Mouse (Mus musculus): ENCODE measurements around the gene Psme4. TPM values are rescaled to one million over a fixed set of nuclear protein-coding genes. Genes with fewer than 3 reads are reported as not detected.

Psme4 gene
- polyA plus RNA-seq, 1 experiment from 2014 or later: 26.1 TPM

DNA sequence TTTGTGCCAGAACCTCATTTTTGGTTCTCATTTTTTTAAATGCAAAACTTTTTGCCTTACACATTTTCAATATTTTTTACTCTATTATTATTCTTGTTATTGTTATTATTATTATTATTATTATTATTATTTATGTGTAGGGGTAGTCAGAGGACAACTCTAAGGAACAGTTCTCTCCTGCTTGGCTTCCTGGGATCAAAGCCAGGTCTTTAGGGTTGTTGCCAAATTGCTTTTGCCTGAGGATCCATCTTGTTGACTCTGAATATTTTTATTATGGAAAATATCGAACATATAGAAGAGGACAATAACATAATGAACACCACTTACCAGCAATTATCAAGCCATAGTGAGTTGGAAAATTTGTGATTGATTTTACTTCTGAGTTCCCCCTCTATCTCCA is 3.1 kb downstream of the Psme4 start:
- Histone ChIP-seq H3K4me2 (ENCODE audit: low read length) (no peak overlapping the region), H3K27ac (ENCODE audit: low read depth) (no peak overlapping the region), H3K4me3 (ENCODE audit: low read depth, low read length) (no peak overlapping the region), H3K9me3 (ENCODE audit: control insufficient read depth, low read length) (no peaks in the 10 kb centered on the region), H3K4me1 (replicated peaks; ENCODE audit: control insufficient read depth, insufficient read depth, low read length) (peaks cover 14% of the 10 kb centered on the region), H3K9ac (ENCODE audit: low read length) (no peak overlapping the region), H3K36me3 (ENCODE audit: control insufficient read depth, insufficient read depth, low read length) (no peaks in the 10 kb centered on the region), H3K27me3 (replicated peaks; ENCODE audit: control insufficient read depth, insufficient read depth, low read length) (no peaks in the 10 kb centered on the region)
- ATAC-seq (replicated peaks; ENCODE audit: low FRiP score, low TSS enrichment, low read depth): no peak
- DNase-seq (ENCODE audit: low spot score): no peak
- 82% methylated on average over 1 of the region's 1 CpGs for WGBS

DNA sequence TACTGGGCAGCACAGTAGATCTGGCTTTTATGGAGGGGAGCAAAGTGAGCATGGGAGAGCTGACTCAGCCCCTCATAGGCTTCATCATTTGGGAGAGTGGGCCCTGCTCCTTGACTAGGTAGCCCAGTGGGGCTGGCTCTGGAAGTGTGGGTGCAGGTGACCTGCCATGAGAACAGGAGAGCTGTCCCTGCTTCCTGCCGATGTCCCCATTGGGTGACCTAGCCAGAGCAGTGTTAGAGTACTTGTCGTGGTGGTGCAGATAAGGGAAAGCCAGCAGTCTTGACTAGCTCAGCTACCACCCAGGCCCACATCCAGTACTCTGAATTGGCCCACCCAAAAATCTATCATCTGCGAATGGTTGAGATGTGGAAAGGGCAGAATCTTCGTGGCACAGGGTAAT is 6.0 kb downstream of the Psme4 start:
- ATAC-seq (replicated peaks; ENCODE audit: low FRiP score, low TSS enrichment, low read depth): no peak

DNA sequence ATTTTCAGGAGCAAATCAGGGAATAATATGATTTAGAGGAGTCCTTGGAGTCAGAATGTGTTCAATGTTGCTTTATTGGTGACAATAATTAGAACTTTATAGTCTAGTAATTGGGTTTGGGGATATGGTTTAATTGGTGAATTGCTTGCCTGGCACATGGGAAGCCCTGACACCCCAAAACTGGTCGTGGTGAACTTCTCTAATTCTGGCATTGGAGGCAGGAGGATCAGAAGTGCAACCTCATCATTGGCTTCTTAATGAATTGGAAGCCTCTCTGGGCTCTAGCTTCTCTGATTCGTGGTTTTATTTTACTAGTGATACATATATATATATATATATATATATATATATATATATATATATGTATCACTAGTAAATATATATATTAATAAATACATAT is 9.4 kb downstream of the Psme4 start:
- no peaks in the 10 kb centered on the region for H3K36me3 ChIP-seq (ENCODE audit: control insufficient read depth, insufficient read depth, low read length)
- ATAC-seq (replicated peaks; ENCODE audit: low FRiP score, low TSS enrichment, low read depth): no peak
- DNase-seq (ENCODE audit: low spot score): no peak
- no peaks in the 10 kb centered on the region for H3K9me3 ChIP-seq (ENCODE audit: control insufficient read depth, low read length)
- H3K27ac ChIP-seq (ENCODE audit: low read depth): no peak overlapping the region
- H3K4me3 ChIP-seq (ENCODE audit: low read depth, low read length): no peak overlapping the region
- WGBS: 87% methylated on average over 2 of the region's 2 CpGs
- H3K4me1 ChIP-seq (replicated peaks; ENCODE audit: control insufficient read depth, insufficient read depth, low read length): 0 out of 2 replicates have a peak, but pooled peaks cover 3% of the 10 kb centered on the region
- H3K4me2 ChIP-seq (ENCODE audit: low read length): no peak overlapping the region
- no peaks in the 10 kb centered on the region for H3K27me3 ChIP-seq (replicated peaks; ENCODE audit: control insufficient read depth, insufficient read depth, low read length)
- no peak overlapping the region for H3K9ac ChIP-seq (ENCODE audit: low read length)

More for the DNA sequence above, 6.0 kb downstream of the Psme4 start:
- peaks cover 13% of the 10 kb centered on the region for H3K4me1 ChIP-seq (replicated peaks; ENCODE audit: control insufficient read depth, insufficient read depth, low read length)
- H3K9me3 ChIP-seq (ENCODE audit: control insufficient read depth, low read length): no peaks in the 10 kb centered on the region
- H3K4me2 ChIP-seq (ENCODE audit: low read length): no peak overlapping the region
- no peak overlapping the region for H3K4me3 ChIP-seq (ENCODE audit: low read depth, low read length)
- no peak overlapping the region for H3K27ac ChIP-seq (ENCODE audit: low read depth)
- no peaks in the 10 kb centered on the region for H3K36me3 ChIP-seq (ENCODE audit: control insufficient read depth, insufficient read depth, low read length)
- no peaks in the 10 kb centered on the region for H3K27me3 ChIP-seq (replicated peaks; ENCODE audit: control insufficient read depth, insufficient read depth, low read length)
- 65% methylated on average over 4 of the region's 4 CpGs for WGBS
- no peak for DNase-seq (ENCODE audit: low spot score)
- H3K9ac ChIP-seq (ENCODE audit: low read length): no peak overlapping the region

DNA sequence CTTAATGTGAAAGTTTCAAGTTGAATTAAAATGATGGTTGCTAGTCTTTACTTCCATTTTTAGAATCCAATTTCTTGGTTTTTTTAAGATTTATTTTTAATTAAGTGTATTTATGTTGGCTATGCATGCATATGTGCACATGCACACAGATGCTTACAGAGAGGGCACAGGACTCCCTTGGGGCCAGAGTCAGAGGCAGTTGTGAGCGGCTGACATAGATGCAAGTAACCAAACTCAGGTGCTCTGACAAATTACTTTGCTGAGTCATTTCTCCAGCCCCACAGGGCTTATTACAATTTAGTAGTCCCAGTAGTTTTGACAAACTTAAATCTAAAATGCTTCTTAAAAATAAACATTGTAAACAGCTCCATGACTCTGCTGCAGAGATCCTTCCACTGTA is 10.1 kb downstream of the Psme4 start:
- Histone ChIP-seq H3K36me3 (ENCODE audit: control insufficient read depth, insufficient read depth, low read length) (no peaks in the 10 kb centered on the region), H3K9ac (ENCODE audit: low read length) (no peak overlapping the region), H3K4me2 (ENCODE audit: low read length) (no peak overlapping the region), H3K4me1 (replicated peaks; ENCODE audit: control insufficient read depth, insufficient read depth, low read length) (0 out of 2 replicates have a peak, but pooled peaks cover 3% of the 10 kb centered on the region), H3K27ac (ENCODE audit: low read depth) (no peak overlapping the region), H3K9me3 (ENCODE audit: control insufficient read depth, low read length) (no peaks in the 10 kb centered on the region), H3K27me3 (replicated peaks; ENCODE audit: control insufficient read depth, insufficient read depth, low read length) (no peaks in the 10 kb centered on the region), H3K4me3 (ENCODE audit: low read depth, low read length) (no peak overlapping the region)
- DNase-seq (ENCODE audit: low spot score): no peak
- no peak for ATAC-seq (replicated peaks; ENCODE audit: low FRiP score, low TSS enrichment, low read depth)
- 82% methylated on average over 1 of the region's 1 CpGs for WGBS

DNA sequence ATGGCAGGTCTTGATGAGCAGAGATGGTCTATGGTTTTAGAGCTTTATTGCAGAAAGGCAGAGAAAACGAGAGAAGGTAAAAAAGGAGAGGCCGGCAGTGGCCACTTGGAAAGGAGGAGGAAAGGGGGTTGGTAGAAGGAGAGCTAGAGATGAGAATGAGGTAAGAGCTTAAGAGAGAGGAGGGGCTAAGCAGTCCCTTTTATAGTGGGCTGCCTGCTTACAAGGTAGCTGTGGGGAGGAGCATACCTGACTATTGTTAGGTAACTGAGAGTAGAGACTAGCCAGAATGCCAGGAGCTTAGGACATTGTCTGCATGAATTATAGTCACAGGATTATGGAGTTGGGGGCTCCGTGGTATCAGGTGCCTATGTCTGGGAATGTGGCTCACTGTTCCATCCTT is 14.0 kb downstream of the Psme4 start:
- no peaks in the 10 kb centered on the region for H3K27me3 ChIP-seq (replicated peaks; ENCODE audit: control insufficient read depth, insufficient read depth, low read length)
- no peaks in the 10 kb centered on the region for H3K36me3 ChIP-seq (ENCODE audit: control insufficient read depth, insufficient read depth, low read length)
- H3K4me3 ChIP-seq (ENCODE audit: low read depth, low read length): no peak overlapping the region
- no peak overlapping the region; the same call in 1 of the 2 replicates for H3K4me2 ChIP-seq (ENCODE audit: low read length)
- no peak for DNase-seq (ENCODE audit: low spot score)
- no peaks in the 10 kb centered on the region for H3K9me3 ChIP-seq (ENCODE audit: control insufficient read depth, low read length)
- WGBS: 66% methylated on average over 3 of the region's 3 CpGs
- 0 out of 2 replicates have a peak, but pooled peaks have one; percentile 43 for ATAC-seq (replicated peaks; ENCODE audit: low FRiP score, low TSS enrichment, low read depth)
- no peaks in the 10 kb centered on the region for H3K4me1 ChIP-seq (replicated peaks; ENCODE audit: control insufficient read depth, insufficient read depth, low read length)
- H3K9ac ChIP-seq (ENCODE audit: low read length): no peak overlapping the region
- H3K27ac ChIP-seq (ENCODE audit: low read depth): no peak overlapping the region

DNA sequence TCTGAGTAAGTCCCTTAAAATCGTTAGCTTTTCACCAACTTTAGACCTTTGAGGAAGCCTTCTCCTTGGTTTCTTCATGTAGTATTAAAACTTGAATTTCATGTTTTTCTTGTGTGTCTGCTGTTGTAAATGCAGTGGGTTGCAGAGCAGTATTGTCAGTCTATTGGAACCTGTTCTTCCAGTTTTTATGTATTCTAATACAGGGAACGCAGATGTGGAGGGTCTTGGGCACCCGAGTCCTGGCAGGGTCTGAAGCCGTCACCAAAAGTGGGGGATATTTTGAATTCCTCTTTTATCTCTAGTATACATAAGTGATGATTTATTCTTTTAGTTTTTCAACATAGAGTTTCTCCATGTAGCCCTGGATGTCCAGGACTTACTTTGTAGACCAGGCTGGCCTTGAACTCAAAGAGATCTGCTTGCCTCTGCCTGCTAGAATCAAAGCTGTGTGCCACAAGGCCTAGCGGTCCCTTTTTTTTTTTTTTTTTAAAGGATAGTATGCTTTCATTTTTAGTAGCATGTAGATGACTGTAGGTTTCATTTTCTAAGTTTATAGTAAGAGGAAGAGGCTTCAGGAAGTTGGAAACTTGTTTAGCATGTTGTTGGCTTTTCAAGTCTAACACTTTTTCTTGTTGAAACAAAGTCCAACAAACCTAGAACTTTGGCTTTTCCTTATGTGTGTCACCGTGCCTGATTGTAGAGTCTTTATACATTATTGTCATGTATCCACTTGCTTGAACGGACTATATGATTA is 14.9 kb downstream of the Psme4 start:
- H3K9ac ChIP-seq (ENCODE audit: low read length): no peak overlapping the region
- ATAC-seq (replicated peaks; ENCODE audit: low FRiP score, low TSS enrichment, low read depth) (0 out of 2 replicates have a peak, but pooled peaks have one; percentile 53), DNase-seq (ENCODE audit: low spot score) (no peak)
- no peaks in the 10 kb centered on the region for H3K9me3 ChIP-seq (ENCODE audit: control insufficient read depth, low read length)
- 87% methylated on average over 7 of the region's 7 CpGs for WGBS
- no peaks in the 10 kb centered on the region for H3K4me1 ChIP-seq (replicated peaks; ENCODE audit: control insufficient read depth, insufficient read depth, low read length)
- no peak overlapping the region for H3K27ac ChIP-seq (ENCODE audit: low read depth)
- H3K27me3 ChIP-seq (replicated peaks; ENCODE audit: control insufficient read depth, insufficient read depth, low read length): no peaks in the 10 kb centered on the region
- no peak overlapping the region for H3K4me3 ChIP-seq (ENCODE audit: low read depth, low read length)
- H3K36me3 ChIP-seq (ENCODE audit: control insufficient read depth, insufficient read depth, low read length): no peaks in the 10 kb centered on the region
- H3K4me2 ChIP-seq (ENCODE audit: low read length): no peak overlapping the region

DNA sequence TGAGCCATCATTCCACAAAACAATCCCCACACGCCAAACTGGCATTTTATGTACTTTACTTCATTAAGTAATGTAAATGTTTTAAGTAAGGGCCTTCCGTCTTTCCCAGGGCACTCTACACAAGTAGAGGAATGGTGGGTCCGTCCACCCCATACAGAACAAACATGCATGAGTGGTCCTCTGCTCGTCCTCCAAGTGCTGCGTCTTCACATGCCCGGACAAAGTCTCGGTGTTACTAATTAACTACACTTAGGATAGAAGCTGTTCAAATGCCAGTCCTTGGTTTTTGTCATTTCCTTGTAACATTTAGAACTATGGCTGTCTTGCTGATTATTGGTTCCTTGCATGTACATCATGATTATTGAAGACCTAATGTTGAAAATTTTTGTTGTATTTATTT is 21.2 kb downstream of the Psme4 start:
- Histone ChIP-seq H3K4me3 (ENCODE audit: low read depth, low read length) (no peak overlapping the region), H3K27me3 (replicated peaks; ENCODE audit: control insufficient read depth, insufficient read depth, low read length) (no peaks in the 10 kb centered on the region), H3K27ac (ENCODE audit: low read depth) (no peak overlapping the region), H3K36me3 (ENCODE audit: control insufficient read depth, insufficient read depth, low read length) (peaks cover 18% of the 10 kb centered on the region; the same call in 1 of the 2 replicates), H3K9ac (ENCODE audit: low read length) (no peak overlapping the region), H3K4me2 (ENCODE audit: low read length) (no peak overlapping the region), H3K9me3 (ENCODE audit: control insufficient read depth, low read length) (no peaks in the 10 kb centered on the region), H3K4me1 (replicated peaks; ENCODE audit: control insufficient read depth, insufficient read depth, low read length) (no peaks in the 10 kb centered on the region)
- 81% methylated on average over 7 of the region's 7 CpGs for WGBS
- ATAC-seq (replicated peaks; ENCODE audit: low FRiP score, low TSS enrichment, low read depth): no peak
- DNase-seq (ENCODE audit: low spot score): no peak

DNA sequence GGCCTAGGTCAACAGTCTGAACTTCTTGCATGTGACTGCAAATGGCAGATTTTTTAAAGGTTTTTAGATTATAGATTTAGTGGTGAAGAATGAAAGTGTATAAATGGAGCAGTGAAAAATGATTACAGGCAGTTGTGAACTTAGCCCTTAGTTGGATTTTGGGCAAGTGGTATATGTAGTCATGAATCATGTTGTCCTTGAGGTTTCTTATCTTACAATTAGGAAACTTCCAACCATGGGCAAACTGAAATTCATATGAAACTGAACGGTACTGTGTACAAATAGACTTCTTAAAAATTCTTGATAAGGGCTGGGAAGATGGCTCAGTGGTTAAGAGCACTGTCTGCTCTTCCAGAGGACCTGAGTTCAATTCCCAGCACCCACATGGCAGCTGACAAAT is 22.2 kb downstream of the Psme4 start:
- Histone ChIP-seq H3K9me3 (ENCODE audit: control insufficient read depth, low read length) (no peaks in the 10 kb centered on the region), H3K27me3 (replicated peaks; ENCODE audit: control insufficient read depth, insufficient read depth, low read length) (no peaks in the 10 kb centered on the region), H3K4me3 (ENCODE audit: low read depth, low read length) (no peak overlapping the region), H3K27ac (ENCODE audit: low read depth) (no peak overlapping the region), H3K9ac (ENCODE audit: low read length) (no peak overlapping the region), H3K4me1 (replicated peaks; ENCODE audit: control insufficient read depth, insufficient read depth, low read length) (no peaks in the 10 kb centered on the region), H3K36me3 (ENCODE audit: control insufficient read depth, insufficient read depth, low read length) (peaks cover 18% of the 10 kb centered on the region; the same call in 1 of the 2 replicates), H3K4me2 (ENCODE audit: low read length) (no peak overlapping the region)
- 97% methylated on average over 1 of the region's 1 CpGs for WGBS
- ATAC-seq (replicated peaks; ENCODE audit: low FRiP score, low TSS enrichment, low read depth) (no peak), DNase-seq (ENCODE audit: low spot score) (no peak)

DNA sequence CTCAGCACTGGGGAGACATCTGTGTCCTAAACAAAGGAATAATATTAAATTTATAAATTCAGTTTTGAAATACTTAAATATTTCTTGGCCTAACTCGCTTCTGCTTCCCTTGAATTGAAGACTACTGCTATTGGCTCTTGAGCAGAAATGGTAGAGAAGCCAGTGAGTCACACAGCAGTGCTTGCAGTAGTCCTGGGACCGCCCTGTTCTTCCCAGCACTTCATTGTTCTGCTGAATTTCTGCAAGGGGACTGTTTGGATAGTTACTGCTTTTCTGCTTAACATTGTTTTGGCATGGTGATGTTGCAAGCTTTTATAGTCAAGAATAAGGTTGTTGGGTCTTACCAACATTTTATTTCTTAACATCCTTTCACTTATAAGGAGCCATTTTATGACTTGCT is 25.7 kb downstream of the Psme4 start:
- no peak overlapping the region for H3K27ac ChIP-seq (ENCODE audit: low read depth)
- ATAC-seq (replicated peaks; ENCODE audit: low FRiP score, low TSS enrichment, low read depth): no peak
- 93% methylated on average over 2 of the region's 2 CpGs for WGBS
- H3K4me2 ChIP-seq (ENCODE audit: low read length): no peak overlapping the region
- no peaks in the 10 kb centered on the region for H3K27me3 ChIP-seq (replicated peaks; ENCODE audit: control insufficient read depth, insufficient read depth, low read length)
- H3K9ac ChIP-seq (ENCODE audit: low read length): no peak overlapping the region
- H3K4me3 ChIP-seq (ENCODE audit: low read depth, low read length): no peak overlapping the region
- H3K9me3 ChIP-seq (ENCODE audit: control insufficient read depth, low read length): no peaks in the 10 kb centered on the region
- no peak for DNase-seq (ENCODE audit: low spot score)
- peaks cover 16% of the 10 kb centered on the region; the same call in 1 of the 2 replicates for H3K36me3 ChIP-seq (ENCODE audit: control insufficient read depth, insufficient read depth, low read length)
- no peaks in the 10 kb centered on the region for H3K4me1 ChIP-seq (replicated peaks; ENCODE audit: control insufficient read depth, insufficient read depth, low read length)
